Mouse (Mus musculus) adrenal gland, postnatal 36 days (tissue): ENCODE data around the gene Gpr35. TPM values are rescaled to one million over a fixed set of nuclear protein-coding genes. Genes with fewer than 3 reads are reported as not detected.
A peak's percentile ranks its signal among the peaks of the same experiment; 100 is the strongest.

Experiments used
- DNase-seq, 2 experiments: peaks; one replicate each; pipeline ENCODE4 v3.0.0; 2021; ENCODE audit warnings: mixed read lengths in 1 of 2
- total RNA-seq, 2 experiments: library from RNA; stranded (reverse); gene quantifications; 2 replicates each; pipeline ENCODE4 v1.2.3; 2021

The Gpr35 gene
- total RNA-seq, 2 experiments from 2014 or later: 0.53 to 1.9 TPM

- no peak for DNase-seq
Observed at GRCm38 (mm10) chr1:92982931-92983605, 32.4 kb downstream of the Gpr35 start.

GRCm38 (mm10) chr1:92984999-92985398 is 34.3 kb downstream of the Gpr35 start:
- no peak for DNase-seq

- no peak for DNase-seq
Observed at GRCm38 (mm10) chr1:92988894-92989293, 38.2 kb downstream of the Gpr35 start.

- no peak for DNase-seq
Observed at GRCm38 (mm10) chr1:92989891-92990290, 39.2 kb downstream of the Gpr35 start.

GRCm38 (mm10) chr1:92992214-92992855 is 41.7 kb downstream of the Gpr35 start:
- DNase-seq: peak; percentile 62 to 66

- no peak for DNase-seq
Observed at GRCm38 (mm10) chr1:92992880-92993279, 42.2 kb downstream of the Gpr35 start.

- DNase-seq: no peak
Observed at GRCm38 (mm10) chr1:93006061-93006460, 55.4 kb downstream of the Gpr35 start, which contains the start of gene Aqp12. Aqp12 (plus strand) TSS chr1:93006334.

GRCm38 (mm10) chr1:93009196-93009595 is 58.5 kb downstream of the Gpr35 start:
- peak; percentile 92 to 95 for DNase-seq

GRCm38 (mm10) chr1:93010731-93011130 is 60.1 kb downstream of the Gpr35 start:
- peak; percentile 46 to 63 for DNase-seq

- DNase-seq: peak; percentile 46 to 51
Observed at GRCm38 (mm10) chr1:93012103-93012585, 61.5 kb downstream of the Gpr35 start.

GRCm38 (mm10) chr1:93013367-93013766 is 62.7 kb downstream of the Gpr35 start:
- no peak for DNase-seq

GRCm38 (mm10) chr1:93014460-93014859 is 63.8 kb downstream of the Gpr35 start:
- peak; percentile 87 to 92 for DNase-seq

- DNase-seq: no peak
Observed at GRCm38 (mm10) chr1:93015136-93015535, 64.5 kb downstream of the Gpr35 start.

- DNase-seq: no peak
Observed at GRCm38 (mm10) chr1:93018716-93019115, 68.1 kb downstream of the Gpr35 start.

GRCm38 (mm10) chr1:93020602-93021001 is 69.9 kb downstream of the Gpr35 start:
- no peak for DNase-seq

GRCm38 (mm10) chr1:93026600-93026999 is 75.9 kb downstream of the Gpr35 start:
- no peak for DNase-seq

GRCm38 (mm10) chr1:93029387-93029786 is 78.7 kb downstream of the Gpr35 start:
- no peak for DNase-seq

GRCm38 (mm10) chr1:93030060-93030459 is 79.4 kb downstream of the Gpr35 start:
- DNase-seq: no peak

- no peak for DNase-seq
Observed at GRCm38 (mm10) chr1:93031199-93031598, 80.5 kb downstream of the Gpr35 start.

- no peak for DNase-seq
Observed at GRCm38 (mm10) chr1:93033989-93034388, 83.3 kb downstream of the Gpr35 start.

- DNase-seq: no peak
Observed at GRCm38 (mm10) chr1:93035981-93036380, 85.3 kb downstream of the Gpr35 start.
